8 mouse cellular contexts compared by ENCODE assay signal in genomic region chr1:132765887-132766651, GRCm38 (mm10). TPM values are rescaled to one million over a fixed set of nuclear protein-coding genes. Genes with fewer than 3 reads are reported as not detected.
DNase-seq lines count a peak whose midpoint lies in the region; ATAC-seq and TF ChIP-seq lines count a peak whose summit lies in the region.

No protein-coding gene starts in this region.

- no peak for TF ChIP-seq POLR2A in myocyte (IDR thresholded peaks at IDR 0.05; ENCODE audit: insufficient read length, low read depth)

- H3K4me2 ChIP-seq in heart, postnatal 0 days (ENCODE audit: low read depth, low read length) = peak overlapping the region; percentile 35
- peak overlapping the region; percentile 44 for H3K4me2 ChIP-seq in hindbrain, postnatal 0 days (ENCODE audit: low read depth, low read length)
- H3K4me2 ChIP-seq in myocyte (ENCODE audit: low read depth) = no peak overlapping the region

- DNase-seq in heart, postnatal 0 days (ENCODE audit: low spot score) = no peak
- no peak for DNase-seq in heart, postnatal 10 days
- DNase-seq in embryo, embryonic 11 days = peak; percentile 73
- DNase-seq in hindbrain, postnatal 0 days (ENCODE audit: low spot score) = peak; percentile 66
- no peak for DNase-seq in B cell, adult 2 months
- no peak for DNase-seq in liver
- DNase-seq in gastrocnemius, postnatal 4 days (ENCODE audit: low spot score in 2 of 2) = no peak

- H3K36me3 ChIP-seq in heart, postnatal 0 days (replicated peaks; ENCODE audit: control insufficient read depth, insufficient read depth, low read length) = no peaks in the 10 kb centered on the region
- no peaks in the 10 kb centered on the region for H3K36me3 ChIP-seq in hindbrain, postnatal 0 days (ENCODE audit: insufficient read depth, low read length)
- no peaks in the 10 kb centered on the region for H3K36me3 ChIP-seq in myocyte (ENCODE audit: control insufficient read depth, insufficient read depth)

- no peak overlapping the region for H3K4me3 ChIP-seq in heart, postnatal 0 days (ENCODE audit: low read depth, low read length)
- 0 out of 2 replicates have a peak overlapping the region, but pooled peaks have one; percentile 8 for H3K4me3 ChIP-seq in hindbrain, postnatal 0 days (ENCODE audit: low read length)
- no peak overlapping the region for H3K4me3 ChIP-seq in myocyte

- TF ChIP-seq CTCF in heart, postnatal 0 days (IDR thresholded peaks at IDR 0.05; ENCODE audit: low read depth) = no peak
- TF ChIP-seq CTCF in hindbrain, postnatal 0 days (IDR thresholded peaks at IDR 0.05; ENCODE audit: low read depth) = no peak

- 21% methylated on average over 16 of the region's 16 CpGs for WGBS in heart, postnatal 0 days
- 17% methylated on average over 16 of the region's 16 CpGs for WGBS in hindbrain, postnatal 0 days

- no peak overlapping the region for H3ac ChIP-seq in myocyte (ENCODE audit: control insufficient read depth, insufficient read length)

- no peaks in the 10 kb centered on the region for H3K79me2 ChIP-seq in myocyte (ENCODE audit: control insufficient read depth, insufficient read depth)

- no peaks in the 10 kb centered on the region for H3K9me3 ChIP-seq in heart, postnatal 0 days (replicated peaks; ENCODE audit: control insufficient read depth, low read length)
- no peaks in the 10 kb centered on the region for H3K9me3 ChIP-seq in hindbrain, postnatal 0 days (ENCODE audit: low read length)

- H3K27ac ChIP-seq in heart, postnatal 0 days (ENCODE audit: low read depth) = no peak overlapping the region
- peak overlapping the region; percentile 11; the same call in 1 of the 2 replicates for H3K27ac ChIP-seq in hindbrain, postnatal 0 days

- 0 out of 2 replicates have a peak, but pooled peaks cover 5% of the 10 kb centered on the region for H3K27me3 ChIP-seq in heart, postnatal 0 days (ENCODE audit: control insufficient read depth, insufficient read depth, low read length)
- H3K27me3 ChIP-seq in hindbrain, postnatal 0 days (ENCODE audit: insufficient read depth, low read length) = no peaks in the 10 kb centered on the region
- H3K27me3 ChIP-seq in myocyte (ENCODE audit: control insufficient read depth, insufficient read depth, insufficient read length) = no peaks in the 10 kb centered on the region

- TF ChIP-seq EP300 in heart, postnatal 0 days (IDR thresholded peaks at IDR 0.05; ENCODE audit: low read depth) = no peak

- H3K4me1 ChIP-seq in heart, postnatal 0 days (ENCODE audit: control insufficient read depth, insufficient read depth) = 0 out of 2 replicates have a peak, but pooled peaks cover 7% of the 10 kb centered on the region
- H3K4me1 ChIP-seq in hindbrain, postnatal 0 days (ENCODE audit: insufficient read depth, low read length) = peaks cover 6% of the 10 kb centered on the region; the same call in 1 of the 2 replicates

- intact Hi-C loops in heart, postnatal 10 days (cut with DNase I) = no loop called here

- ATAC-seq in heart, postnatal 0 days (ENCODE audit: insufficient read depth, low read depth) = no peak
- peak; percentile 65 for ATAC-seq in hindbrain, postnatal 0 days

- no peak overlapping the region for H3K9ac ChIP-seq in heart, postnatal 0 days (replicated peaks; ENCODE audit: low read depth, low read length)
- 0 out of 2 replicates have a peak overlapping the region, but pooled peaks have one; percentile 21 for H3K9ac ChIP-seq in hindbrain, postnatal 0 days (replicated peaks; ENCODE audit: low read length)

TF ChIP-seq in myocyte, 11 proteins besides CTCF, POLR2A, EP300 and RAD21:
- TF ChIP-seq SRF (IDR thresholded peaks at IDR 0.05; ENCODE audit: control insufficient read depth, insufficient read length, low read depth) (no peak), CEBPB (IDR thresholded peaks at IDR 0.05; ENCODE audit: insufficient read depth, poor library complexity, severe bottlenecking) (no peak), E2F4 (IDR thresholded peaks at IDR 0.05; ENCODE audit: insufficient read depth) (no peak), MYOG (IDR thresholded peaks at IDR 0.05; ENCODE audit: control insufficient read depth in 1 of 3, insufficient read depth in 1 of 3, insufficient read length in 2 of 3, low read depth in 2 of 3) (peak in 1 of 3 experiments; percentile 74), USF1 (IDR thresholded peaks at IDR 0.05; ENCODE audit: low read depth) (no peak), MAX (IDR thresholded peaks at IDR 0.05; ENCODE audit: low read depth) (no peak), REST (IDR thresholded peaks at IDR 0.05; ENCODE audit: insufficient read depth, insufficient read length) (no peak), POLR2AphosphoS2 (IDR thresholded peaks at IDR 0.05; ENCODE audit: insufficient read length, low read depth) (no peak), TCF12 (IDR thresholded peaks at IDR 0.05; ENCODE audit: insufficient read depth, poor library complexity, severe bottlenecking) (peak; percentile 11), MYOD1 (IDR thresholded peaks at IDR 0.05; ENCODE audit: control insufficient read depth in 1 of 3, insufficient read length in 2 of 3, low read depth in 2 of 3) (peak in 1 of 3 experiments; percentile 73), TCF3 (IDR thresholded peaks at IDR 0.05; ENCODE audit: insufficient read length, low read depth) (no peak)

RNA-seq across cellular contexts. Expression of gene Nfasc, which starts 24.5 kb away (rescaled TPM):
- total RNA-seq in heart, postnatal 0 days (2014; rRNA removed; ENCODE audit: low replicate concordance) = 0.04 and 0.08 TPM in 2 replicates
- 0.11 and 0.22 TPM in 2 replicates for polyA plus RNA-seq in heart, postnatal 0 days (2015; fragmentation: Nextera tagmentation; extraction: Ambion mirVana)
- under 1 TPM; 0.26 to 0.35 TPM for total RNA-seq in heart, postnatal 10 days (2021)
- 69.6 and 74.6 TPM in 2 replicates for total RNA-seq in hindbrain, postnatal 0 days (2014; rRNA removed)
- polyA plus RNA-seq in hindbrain, postnatal 0 days (2015; fragmentation: Nextera tagmentation; extraction: Ambion mirVana) = 26.5 and 30.5 TPM in 2 replicates
- polyA plus RNA-seq in myocyte (2012; fragmentation: generic; extraction: Trizol) = not detected
- total RNA-seq in gastrocnemius, postnatal 4 days (2021) = 1 to 10 TPM; 1.6 to 2.0 TPM

Comparison
In these comparisons a context has a peak if more than half of its experiments do, and no peak if none do; other contexts are left out.
1. DNase-seq: peak in embryo, embryonic 11 days (single experiment) and hindbrain, postnatal 0 days (single experiment); none in heart, postnatal 0 days (single experiment), heart, postnatal 10 days (0 of 2), B cell, adult 2 months (0 of 2), liver (single experiment) and gastrocnemius, postnatal 4 days (0 of 2).
2. RNA of gene Nfasc, which starts 24.5 kb away (total RNA-seq): 69.6 to 74.6 TPM in hindbrain, postnatal 0 days; 1.6 to 2.0 TPM in gastrocnemius, postnatal 4 days, 0.26 to 0.35 TPM in heart, postnatal 10 days and 0.04 to 0.08 TPM in heart, postnatal 0 days; every median in the first group is over 10 times any median in the second.